Mouse (Mus musculus): ENCODE results near the gene Tmem17. TPM values are rescaled to one million over a fixed set of nuclear protein-coding genes. Genes with fewer than 3 reads are reported as not detected.

Gene Tmem17
- polyA plus RNA-seq, 1 experiment from 2014 or later, result 16.6 TPM

- H3K4me1 ChIP-seq (ENCODE audit: control insufficient read depth, insufficient read depth, low read length), result peaks cover 12% of the 10 kb centered on the region
- H3K4me2 ChIP-seq (replicated peaks; ENCODE audit: low read depth, low read length), result no peak overlapping the region; the same call in 1 of the 2 replicates
- H3K36me3 ChIP-seq (ENCODE audit: control insufficient read depth, insufficient read depth, low read length), result no peaks in the 10 kb centered on the region
- peak; percentile 53; the same call in 1 of the 2 replicates for ATAC-seq (ENCODE audit: insufficient number of reproducible peaks, insufficient read depth, low FRiP score, low read depth)
- H3K4me3 ChIP-seq (ENCODE audit: low read depth, low read length), result no peak overlapping the region
- no peaks in the 10 kb centered on the region for H3K9me3 ChIP-seq (ENCODE audit: control insufficient read depth, low read depth, low read length)
- H3K27me3 ChIP-seq (ENCODE audit: control insufficient read depth, insufficient read depth, low read length), result no peaks in the 10 kb centered on the region
- H3K9ac ChIP-seq (replicated peaks; ENCODE audit: low read depth, low read length), result no peak overlapping the region
- peak overlapping the region; percentile 0; the same call in 1 of the 2 replicates for H3K27ac ChIP-seq (ENCODE audit: low read length)
- 38% methylated on average over 6 of the region's 6 CpGs for whole genome bisulfite sequencing
These were observed 48.8 kb downstream of the Tmem17 start for GRCm38 (mm10) chr11:22560503-22561328.

GRCm38 (mm10) chr11:22561329-22561592 lies 49.4 kb downstream of the Tmem17 start:
- H3K4me1 ChIP-seq (ENCODE audit: control insufficient read depth, insufficient read depth, low read length), result peaks cover 12% of the 10 kb centered on the region
- ATAC-seq (ENCODE audit: insufficient number of reproducible peaks, insufficient read depth, low FRiP score, low read depth), result no peak
- H3K4me2 ChIP-seq (replicated peaks; ENCODE audit: low read depth, low read length), result no peak overlapping the region
- no peak overlapping the region for H3K4me3 ChIP-seq (ENCODE audit: low read depth, low read length)
- no peaks in the 10 kb centered on the region for H3K27me3 ChIP-seq (ENCODE audit: control insufficient read depth, insufficient read depth, low read length)
- 91% methylated on average over 4 of the region's 4 CpGs for WGBS
- no peaks in the 10 kb centered on the region for H3K9me3 ChIP-seq (ENCODE audit: control insufficient read depth, low read depth, low read length)
- no peaks in the 10 kb centered on the region for H3K36me3 ChIP-seq (ENCODE audit: control insufficient read depth, insufficient read depth, low read length)
- H3K27ac ChIP-seq (ENCODE audit: low read length), result peak overlapping the region; percentile 0; the same call in 1 of the 2 replicates
- no peak overlapping the region for H3K9ac ChIP-seq (replicated peaks; ENCODE audit: low read depth, low read length)

GRCm38 (mm10) chr11:22563706-22564105 lies 51.8 kb downstream of the Tmem17 start:
- Histone ChIP-seq H3K36me3 (ENCODE audit: control insufficient read depth, insufficient read depth, low read length) (no peaks in the 10 kb centered on the region), H3K4me3 (ENCODE audit: low read depth, low read length) (no peak overlapping the region), H3K9me3 (ENCODE audit: control insufficient read depth, low read depth, low read length) (no peaks in the 10 kb centered on the region), H3K4me2 (replicated peaks; ENCODE audit: low read depth, low read length) (no peak overlapping the region), H3K9ac (replicated peaks; ENCODE audit: low read depth, low read length) (no peak overlapping the region), H3K27ac (ENCODE audit: low read length) (no peak overlapping the region), H3K27me3 (ENCODE audit: control insufficient read depth, insufficient read depth, low read length) (no peaks in the 10 kb centered on the region), H3K4me1 (ENCODE audit: control insufficient read depth, insufficient read depth, low read length) (peaks cover 12% of the 10 kb centered on the region)
- ATAC-seq (ENCODE audit: insufficient number of reproducible peaks, insufficient read depth, low FRiP score, low read depth), result no peak
- WGBS, result 69% methylated on average over 3 of the region's 3 CpGs

DNA sequence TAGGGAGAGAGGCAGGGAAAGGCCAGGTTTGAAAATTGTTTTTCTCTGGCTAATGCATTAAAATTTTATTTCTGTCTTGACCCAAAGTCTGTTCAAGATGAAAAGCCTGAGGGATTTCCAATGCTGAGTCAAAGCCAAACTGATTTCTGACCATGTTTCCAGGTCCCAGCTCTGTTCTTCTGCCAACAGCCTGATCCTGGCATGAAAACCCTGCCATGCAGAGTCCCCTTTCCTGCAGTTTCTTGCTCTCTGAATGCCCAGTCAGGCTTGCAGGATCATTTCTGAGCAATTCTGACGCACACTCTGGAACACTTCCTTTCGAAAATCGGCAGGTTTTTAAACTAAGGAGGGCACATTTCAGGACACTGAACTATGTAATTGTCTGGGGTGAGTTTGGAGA lies 52.8 kb downstream of the Tmem17 start:
- WGBS, result 83% methylated on average over 3 of the region's 3 CpGs
- no peak overlapping the region for H3K4me2 ChIP-seq (replicated peaks; ENCODE audit: low read depth, low read length)
- peaks cover 12% of the 10 kb centered on the region for H3K4me1 ChIP-seq (ENCODE audit: control insufficient read depth, insufficient read depth, low read length)
- no peak overlapping the region for H3K4me3 ChIP-seq (ENCODE audit: low read depth, low read length)
- H3K27me3 ChIP-seq (ENCODE audit: control insufficient read depth, insufficient read depth, low read length), result no peaks in the 10 kb centered on the region
- H3K9ac ChIP-seq (replicated peaks; ENCODE audit: low read depth, low read length), result no peak overlapping the region
- H3K27ac ChIP-seq (ENCODE audit: low read length), result no peak overlapping the region
- H3K9me3 ChIP-seq (ENCODE audit: control insufficient read depth, low read depth, low read length), result no peaks in the 10 kb centered on the region
- no peaks in the 10 kb centered on the region for H3K36me3 ChIP-seq (ENCODE audit: control insufficient read depth, insufficient read depth, low read length)
- ATAC-seq (ENCODE audit: insufficient number of reproducible peaks, insufficient read depth, low FRiP score, low read depth), result no peak

Other genes with a start within 250 kb of the Tmem17 start
- gene Ehbp1, start 169.8 kb upstream of the Tmem17 start, polyA plus RNA-seq (2014; fragmentation: Nextera tagmentation; extraction: Ambion mirVana), result 21.7 and 22.8 TPM in 2 replicates

All from stomach, embryonic 14.5 days (tissue).